Mouse (Mus musculus) mouse trophoblast stem cell (cell line): ENCODE data around the gene Rph3al.

Experiments used
- in situ Hi-C, 2 experiments: fragments of 300-500 bp; cut with MseI, MboI; formaldehyde crosslinking; loops; 2 replicates in 1 of 2; 3 replicates in 1 of 2; pipeline ENCODE4 v1.15.1; 2025

Gene Rph3al

GRCm38 (mm10) chr11:75951895-75952294 lies 13.7 kb upstream of the Rph3al start:
- in situ Hi-C loops = no loop called here

GRCm38 (mm10) chr11:75950459-75950858 lies 12.2 kb upstream of the Rph3al start:
- in situ Hi-C loops = no loop called here

DNA sequence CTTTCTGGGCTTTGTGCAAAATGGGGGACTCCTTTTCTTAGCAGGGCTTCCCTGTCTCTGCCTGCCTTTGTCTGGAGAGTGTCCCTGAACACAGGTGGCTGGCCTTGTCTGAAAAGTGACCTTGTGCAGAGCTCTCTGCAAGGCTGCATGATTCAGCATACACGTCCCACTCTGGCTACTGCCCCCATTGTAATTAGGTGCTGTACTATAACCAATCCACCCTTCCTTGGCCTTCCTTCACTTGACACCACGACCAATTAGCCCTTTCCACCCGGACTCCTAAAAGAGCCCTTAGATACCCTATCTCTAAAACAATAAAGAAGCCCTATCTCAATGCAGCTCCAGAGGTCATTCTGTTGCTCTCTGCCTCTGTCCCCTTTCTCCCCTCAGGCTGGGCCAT lies 10.6 kb upstream of the Rph3al start:
- in situ Hi-C loops = no loop called here

DNA sequence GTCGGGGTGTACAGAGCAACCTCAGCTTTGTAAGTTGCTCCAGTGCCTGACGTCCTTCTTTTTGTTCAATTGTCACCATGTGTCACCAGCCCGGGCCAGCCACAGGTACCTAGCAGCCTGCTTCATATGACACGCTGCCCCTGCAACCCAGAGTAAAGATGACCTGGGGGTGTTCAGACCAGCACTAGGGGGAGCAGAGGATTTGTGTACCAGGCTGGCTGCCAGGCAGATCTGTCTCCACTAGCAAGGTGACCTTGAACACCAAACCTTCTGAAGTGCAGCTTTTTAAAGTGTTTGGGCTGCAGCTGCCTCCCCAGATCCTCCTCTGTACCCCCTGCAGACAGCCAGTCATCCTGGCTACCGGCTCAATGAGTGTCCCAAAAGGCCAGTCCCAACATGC lies 9.0 kb upstream of the Rph3al start:
- in situ Hi-C loops = no loop called here

DNA sequence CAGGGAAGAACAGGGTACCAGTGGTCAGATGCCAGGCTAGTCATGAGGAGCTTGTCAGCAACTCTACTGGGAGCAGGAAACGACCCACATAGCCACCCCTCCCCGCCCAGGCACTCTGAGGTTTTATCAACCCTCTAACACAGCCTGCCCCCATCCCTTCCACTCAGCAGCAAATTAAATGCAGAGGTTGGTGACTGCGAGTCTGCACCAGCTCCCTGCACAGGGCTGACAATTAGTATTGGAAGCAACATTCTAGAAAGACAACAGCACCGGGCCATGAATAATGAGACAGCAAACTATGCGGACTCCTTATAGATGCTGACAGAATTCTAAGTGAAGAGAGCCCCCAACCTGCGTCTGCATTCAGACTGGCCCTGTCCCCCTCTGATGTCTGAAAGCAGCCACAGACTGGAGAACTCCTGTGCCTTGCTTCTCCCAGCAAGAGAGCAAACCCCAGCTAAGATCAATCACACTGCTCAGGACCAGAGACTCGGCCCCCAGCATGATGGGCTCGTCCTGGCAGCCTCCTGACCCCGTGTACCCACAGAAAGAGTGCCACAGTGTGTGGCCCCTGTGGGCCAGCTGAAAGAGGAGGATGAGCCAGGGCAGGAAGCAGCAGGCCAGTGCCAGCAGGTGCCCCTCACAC lies 7.7 kb upstream of the Rph3al start:
- in situ Hi-C loops = no loop called here

DNA sequence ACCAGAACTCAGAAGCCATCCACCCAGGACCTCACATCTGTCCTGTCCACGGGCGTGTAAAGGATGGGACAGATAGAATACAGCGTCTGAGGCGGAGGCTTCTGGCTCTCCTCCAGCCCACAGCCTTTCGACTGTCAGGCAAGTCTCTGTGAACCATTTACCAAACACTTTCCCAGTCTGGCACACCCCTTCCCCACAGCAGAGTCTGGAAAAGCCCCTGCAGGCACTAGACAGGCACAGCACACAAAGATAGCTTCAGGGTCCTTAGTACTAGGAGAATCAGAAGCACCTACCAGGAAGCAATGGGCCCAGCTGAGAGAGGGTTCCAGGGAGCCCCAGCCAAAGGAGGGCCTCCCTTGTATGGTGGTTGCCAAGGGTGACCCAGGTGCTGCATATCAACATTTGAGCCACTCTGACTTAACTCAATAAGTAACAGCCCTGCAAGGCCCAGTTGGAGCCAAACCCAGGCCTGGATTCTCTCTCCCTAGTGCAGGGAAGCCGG lies 808 bp downstream of the Rph3al start:
- in situ Hi-C loops = no loop called here

DNA sequence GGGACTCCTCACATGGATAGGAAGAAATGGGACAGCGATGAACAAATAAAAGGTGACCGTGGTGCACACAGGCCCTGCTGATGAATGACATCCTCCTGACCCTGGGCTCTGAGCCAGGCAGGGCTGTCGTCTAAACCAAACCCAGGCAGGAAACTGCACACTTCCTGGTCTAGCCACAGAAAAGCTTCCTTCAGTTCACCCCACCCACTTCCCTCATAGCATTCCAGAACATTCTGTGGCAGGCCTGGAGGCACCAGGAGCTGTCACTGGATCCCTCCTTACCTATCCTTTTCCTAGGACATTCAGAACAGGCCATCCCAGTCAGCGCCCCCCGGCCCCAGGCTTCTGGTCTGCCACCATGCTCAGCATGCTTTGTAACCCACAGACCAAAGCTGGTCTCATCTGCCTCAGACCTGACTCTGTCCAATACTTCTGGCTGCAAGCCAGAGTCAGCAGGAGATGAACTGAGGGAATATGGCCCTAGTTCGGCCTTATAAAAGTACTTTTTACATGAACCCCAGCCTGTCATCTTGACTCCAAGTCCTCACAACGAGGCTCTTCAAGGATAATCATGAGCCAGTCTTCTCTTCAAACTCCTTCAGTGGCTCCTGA lies 2.3 kb downstream of the Rph3al start:
- in situ Hi-C loops = no loop called here

GRCm38 (mm10) chr11:75934425-75934824 lies 3.8 kb downstream of the Rph3al start:
- in situ Hi-C loops = no loop called here

DNA sequence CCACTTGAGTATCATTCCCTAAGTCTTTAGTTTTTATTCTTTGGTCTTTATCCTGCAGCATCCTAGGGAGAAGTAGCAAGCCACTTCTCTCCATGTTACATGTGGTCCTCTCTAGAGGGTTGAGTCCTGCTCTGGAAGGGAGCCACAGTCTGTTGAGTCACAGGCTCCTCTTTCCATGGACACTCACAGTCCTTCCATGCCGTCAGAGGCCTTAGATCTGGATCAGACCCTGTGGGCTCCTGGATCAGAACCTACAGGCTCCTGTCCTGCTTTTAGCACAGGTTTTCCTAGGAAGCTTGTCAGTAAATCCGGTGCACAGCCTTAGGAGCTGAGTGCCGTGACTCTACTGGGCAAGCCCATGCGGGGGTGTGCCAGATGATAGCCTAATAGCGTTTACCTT lies 4.9 kb downstream of the Rph3al start:
- in situ Hi-C loops = no loop called here

DNA sequence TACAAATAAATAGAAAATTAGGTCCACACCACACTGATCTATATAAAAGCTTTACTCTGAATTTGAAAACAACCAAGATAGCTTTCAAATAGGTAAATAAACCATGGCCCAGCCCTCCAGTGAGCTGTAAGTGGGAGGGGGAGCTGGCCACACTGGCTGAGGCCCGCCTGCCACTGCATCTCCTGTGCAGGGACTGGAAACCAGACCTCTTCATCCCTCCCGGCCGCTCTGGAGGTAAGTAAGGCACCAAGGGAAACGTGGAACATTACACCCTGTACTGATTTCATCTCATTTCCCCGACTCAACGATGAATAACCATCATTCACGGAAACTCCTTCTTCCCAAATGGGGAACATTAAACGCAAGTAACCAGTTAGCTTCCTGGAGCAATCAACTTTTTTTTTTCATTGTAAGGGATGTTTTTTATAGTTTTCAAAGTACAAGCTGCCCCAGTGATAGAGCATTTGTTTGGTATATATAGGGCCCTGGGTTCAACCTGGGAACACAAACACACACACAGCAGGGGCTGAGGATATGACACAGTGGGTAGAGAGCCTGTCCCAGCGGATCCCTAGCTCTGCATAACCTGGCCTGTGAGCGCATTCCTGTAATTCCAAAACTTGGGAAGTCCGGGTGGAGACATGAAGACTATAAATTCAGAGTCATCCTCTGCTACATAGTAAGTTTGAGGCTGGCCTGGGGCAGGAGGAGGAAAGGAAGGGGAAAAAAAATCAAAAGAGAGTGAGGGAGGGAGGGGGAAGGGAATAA lies 7.1 kb downstream of the Rph3al start:
- in situ Hi-C loops = no loop called here

DNA sequence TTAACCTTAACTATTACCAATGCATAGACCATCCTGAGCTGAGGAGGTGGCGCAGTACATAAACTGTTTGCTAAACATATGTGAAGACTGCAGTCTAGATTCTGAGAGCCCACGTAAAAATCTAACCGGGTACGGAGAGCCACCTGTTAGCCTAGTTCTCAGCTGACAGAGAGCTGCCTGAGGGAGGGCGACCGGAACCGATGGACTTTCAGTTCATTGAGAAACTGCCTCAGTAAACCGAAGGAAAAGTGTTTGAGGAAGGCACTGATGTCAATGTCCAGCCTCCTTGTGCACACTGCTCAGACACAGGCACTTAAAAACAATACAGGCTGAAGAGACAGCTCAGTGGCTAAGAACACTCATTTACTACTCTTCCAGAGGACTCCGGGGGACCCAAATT lies 8.0 kb downstream of the Rph3al start:
- in situ Hi-C loops = no loop called here

DNA sequence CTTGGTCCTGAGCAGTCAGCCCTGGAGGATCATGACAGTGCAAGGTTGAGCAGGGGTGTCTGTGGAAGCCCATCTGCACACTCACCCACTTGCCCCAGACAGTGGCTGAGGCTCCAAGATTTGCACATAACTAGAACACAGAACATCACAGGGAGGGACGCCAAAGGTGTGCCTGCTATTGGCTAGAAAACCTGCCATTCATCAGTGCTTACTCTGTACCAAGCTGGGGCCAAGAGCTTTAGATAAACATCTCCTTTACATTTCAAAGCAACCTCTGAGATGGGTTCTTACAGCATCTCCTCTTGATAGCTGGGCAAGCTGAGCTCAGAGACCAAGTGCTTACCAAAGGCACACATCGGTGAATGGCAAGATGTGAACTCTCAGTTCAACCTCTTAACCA lies 10.3 kb downstream of the Rph3al start:
- in situ Hi-C loops = no loop called here

- in situ Hi-C loops = no loop called here
Measured at GRCm38 (mm10) chr11:75926431-75927312, 11.6 kb downstream of the Rph3al start.

DNA sequence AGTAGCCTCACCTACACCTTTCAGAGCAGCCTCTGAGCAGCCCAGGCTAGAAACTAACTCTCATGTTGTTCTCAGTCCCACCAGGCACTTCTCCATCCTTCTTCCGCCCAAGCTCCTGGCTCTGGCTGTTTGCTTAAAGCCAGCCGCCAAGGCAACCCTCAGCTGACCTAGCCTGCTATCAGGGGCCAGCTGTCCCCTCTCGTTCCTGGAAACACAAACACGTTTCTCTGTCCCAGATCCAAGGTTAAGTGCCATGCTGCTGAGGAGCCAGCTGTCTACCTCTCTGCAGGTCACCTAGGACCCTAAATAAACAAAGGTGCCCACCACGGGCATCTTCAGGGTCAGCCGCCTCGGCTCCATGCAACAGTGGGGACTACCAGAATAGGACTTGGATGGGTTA lies 12.4 kb downstream of the Rph3al start:
- in situ Hi-C loops = no loop called here

DNA sequence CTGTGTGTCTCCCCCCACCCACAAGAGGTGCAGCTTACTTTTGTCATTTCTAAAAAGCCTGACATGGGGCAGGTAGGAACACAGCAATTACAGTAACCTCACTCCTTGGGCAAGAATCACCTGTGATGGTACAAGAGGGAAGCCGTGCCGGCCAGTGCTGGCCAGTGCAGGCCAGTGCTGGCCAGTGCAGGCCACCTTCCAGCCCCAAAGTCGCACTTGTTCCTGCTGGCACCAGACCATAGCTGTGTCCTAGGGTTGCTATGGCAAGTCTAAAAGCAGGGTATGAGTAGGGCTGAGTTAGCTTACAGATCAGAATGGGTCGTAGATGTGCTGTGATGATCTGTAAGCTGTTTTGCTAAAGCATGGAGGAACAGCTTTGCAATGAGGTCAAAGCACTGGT lies 15.5 kb downstream of the Rph3al start:
- in situ Hi-C loops = no loop called here

- in situ Hi-C loops = no loop called here
Measured at GRCm38 (mm10) chr11:75919139-75919538, 19.1 kb downstream of the Rph3al start.

- in situ Hi-C loops = no loop called here
Measured at GRCm38 (mm10) chr11:75917340-75917739, 20.9 kb downstream of the Rph3al start.

DNA sequence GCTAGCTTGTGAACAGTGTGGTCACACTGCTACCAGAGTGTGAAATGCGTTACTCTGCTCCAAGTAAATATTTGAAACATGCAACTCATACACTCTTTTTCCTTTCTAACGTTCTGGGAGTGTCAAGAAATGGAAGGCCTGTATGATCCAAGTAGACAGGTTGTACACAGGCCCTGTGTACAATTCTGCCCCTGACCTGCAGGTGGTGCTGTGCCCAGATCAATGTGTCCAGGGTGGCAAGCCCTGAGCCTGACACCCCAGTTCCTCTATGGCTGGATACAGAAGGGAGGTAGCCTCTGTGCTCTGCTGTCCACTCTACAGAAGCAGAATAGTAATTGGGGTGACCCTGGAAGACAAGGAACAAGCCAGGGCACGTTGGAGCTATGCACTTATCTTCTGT lies 24.3 kb downstream of the Rph3al start:
- in situ Hi-C loops = loop anchor here (5.0 kb wide), 2 partner anchors 48 to 58 kb away; no protein-coding TSS in a partner anchor

DNA sequence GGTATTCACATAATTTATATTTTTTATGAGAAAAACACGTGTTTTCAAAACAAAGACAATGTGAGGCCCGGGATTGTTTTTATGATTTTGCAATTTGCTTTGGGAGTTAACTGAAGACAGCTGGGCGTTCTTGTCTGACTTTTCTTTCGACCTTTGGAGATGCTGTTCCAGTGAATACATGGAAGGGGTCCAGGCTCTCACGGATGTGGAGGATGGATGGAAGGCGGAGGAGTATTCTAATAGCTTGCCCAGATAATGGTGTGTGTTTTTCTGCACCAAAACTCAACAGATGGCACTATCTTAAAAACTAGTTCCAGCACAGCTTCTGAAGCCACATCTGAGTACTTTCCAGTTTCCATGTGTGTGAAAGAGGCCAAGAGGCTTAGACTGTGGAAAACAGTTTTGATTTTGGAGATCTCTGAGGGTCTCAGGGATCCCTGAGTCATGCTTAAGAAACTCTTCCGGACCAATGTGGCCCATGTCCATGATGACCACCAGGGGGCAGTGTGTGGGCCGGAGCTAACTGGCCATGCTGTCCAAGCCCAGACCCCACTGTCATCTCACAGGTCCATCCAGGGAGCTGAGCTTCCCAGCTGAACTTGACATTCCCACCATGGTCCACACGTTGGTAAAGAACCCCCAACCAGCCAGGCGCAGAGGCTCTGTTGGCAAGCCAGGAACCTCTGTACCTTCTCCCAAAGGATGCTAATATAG lies 25.1 kb downstream of the Rph3al start:
- in situ Hi-C loops = loop anchor here (5.0 kb wide), 2 partner anchors 49 to 59 kb away; no protein-coding TSS in a partner anchor

DNA sequence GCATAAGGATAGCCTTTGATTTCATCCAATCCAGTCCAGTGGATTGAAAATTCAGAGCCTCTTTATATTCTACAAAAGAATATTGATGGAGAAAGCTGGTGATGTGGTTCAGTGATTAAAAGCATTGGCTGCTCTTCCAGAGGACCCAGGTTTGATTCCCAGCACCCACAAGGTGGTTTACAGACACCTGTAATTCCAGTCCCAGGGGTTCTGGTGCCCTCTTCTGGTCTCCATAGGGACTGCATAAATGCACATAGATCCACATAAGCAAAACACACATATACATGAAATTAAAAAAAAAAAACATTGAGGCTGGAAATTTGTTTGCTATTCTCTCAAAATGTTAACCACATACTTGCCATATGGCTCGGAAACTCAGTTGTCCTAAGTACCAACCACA lies 26.3 kb downstream of the Rph3al start:
- in situ Hi-C loops = loop anchor here (5.0 kb wide), 2 partner anchors 50 to 60 kb away; no protein-coding TSS in a partner anchor
